Mouse (Mus musculus): ENCODE measurements at regions not wholly inside any gene's neighbourhood (a gene's known extent, or its start where the extent isn't known, plus 50 kb on each side); places are given as distances from the start of the nearest gene placed in this dataset.
"Not testable (repeated sequence)": the region's sequence is repeated elsewhere in the genome, so short reads cannot be mapped to it uniquely, and the experiment has no call there.

GRCm38 (mm10) chr5:129281406-129281805, 184.9 kb downstream of the Adgrd1 start:
- Histone ChIP-seq H3K4me3 (ENCODE audit: low read depth, low read length) (no peak overlapping the region), H3K9me3 (ENCODE audit: low read length) (no peaks in the 10 kb centered on the region), H3K9ac (replicated peaks; ENCODE audit: low read depth) (no peak overlapping the region), H3K27me3 (replicated peaks; ENCODE audit: insufficient read depth, low read length) (no peaks in the 10 kb centered on the region), H3K27ac (ENCODE audit: low read length) (no peak overlapping the region), H3K36me3 (ENCODE audit: insufficient read depth, low read length) (no peaks in the 10 kb centered on the region), H3K4me2 (replicated peaks; ENCODE audit: low read depth, low read length) (no peak overlapping the region), H3K4me1 (ENCODE audit: insufficient read depth, low read depth, low read length) (no peaks in the 10 kb centered on the region)
- WGBS = 13% methylated on average over 2 of the region's 2 CpGs
- DNase-seq (ENCODE audit: low spot score) = no peak
- TF ChIP-seq CTCF (IDR thresholded peaks at IDR 0.05) (no peak), EP300 (IDR thresholded peaks at IDR 0.05) (no peak)
- no peak for ATAC-seq

GRCm38 (mm10) chr5:129282133-129282532, 185.6 kb downstream of the Adgrd1 start:
- WGBS = 6% methylated on average over 8 of the region's 8 CpGs
- DNase-seq (ENCODE audit: low spot score) = no peak
- TF ChIP-seq EP300 (IDR thresholded peaks at IDR 0.05) = no peak
- TF ChIP-seq CTCF (IDR thresholded peaks at IDR 0.05) = no peak

GRCm38 (mm10) chr5:129282826-129283225, 186.3 kb downstream of the Adgrd1 start:
- H3K4me3 ChIP-seq (ENCODE audit: low read depth, low read length) = no peak overlapping the region
- ATAC-seq = no peak
- no peak for DNase-seq (ENCODE audit: low spot score)
- no peak overlapping the region for H3K4me2 ChIP-seq (replicated peaks; ENCODE audit: low read depth, low read length)
- 17% methylated on average over 5 of the region's 5 CpGs for WGBS
- TF ChIP-seq EP300 (IDR thresholded peaks at IDR 0.05) (no peak), CTCF (IDR thresholded peaks at IDR 0.05) (no peak)
- H3K27me3 ChIP-seq (replicated peaks; ENCODE audit: insufficient read depth, low read length) = no peaks in the 10 kb centered on the region
- no peaks in the 10 kb centered on the region for H3K4me1 ChIP-seq (ENCODE audit: insufficient read depth, low read depth, low read length)
- no peaks in the 10 kb centered on the region for H3K36me3 ChIP-seq (ENCODE audit: insufficient read depth, low read length)
- H3K27ac ChIP-seq (ENCODE audit: low read length) = no peak overlapping the region
- no peak overlapping the region for H3K9ac ChIP-seq (replicated peaks; ENCODE audit: low read depth)
- no peaks in the 10 kb centered on the region for H3K9me3 ChIP-seq (ENCODE audit: low read length)

More at GRCm38 (mm10) chr5:129282133-129282532, 185.6 kb downstream of the Adgrd1 start:
- ATAC-seq = no peak
- no peak overlapping the region for H3K4me3 ChIP-seq (ENCODE audit: low read depth, low read length)
- H3K27me3 ChIP-seq (replicated peaks; ENCODE audit: insufficient read depth, low read length) = no peaks in the 10 kb centered on the region
- no peaks in the 10 kb centered on the region for H3K36me3 ChIP-seq (ENCODE audit: insufficient read depth, low read length)
- H3K4me2 ChIP-seq (replicated peaks; ENCODE audit: low read depth, low read length) = no peak overlapping the region
- H3K9ac ChIP-seq (replicated peaks; ENCODE audit: low read depth) = no peak overlapping the region
- no peaks in the 10 kb centered on the region for H3K4me1 ChIP-seq (ENCODE audit: insufficient read depth, low read depth, low read length)
- H3K27ac ChIP-seq (ENCODE audit: low read length) = no peak overlapping the region
- no peaks in the 10 kb centered on the region for H3K9me3 ChIP-seq (ENCODE audit: low read length)

- Histone ChIP-seq H3K4me3 (ENCODE audit: low read depth, low read length) (no peak overlapping the region), H3K27ac (ENCODE audit: low read length) (no peak overlapping the region), H3K36me3 (ENCODE audit: insufficient read depth, low read length) (no peaks in the 10 kb centered on the region), H3K4me2 (replicated peaks; ENCODE audit: low read depth, low read length) (no peak overlapping the region), H3K4me1 (ENCODE audit: insufficient read depth, low read depth, low read length) (no peaks in the 10 kb centered on the region), H3K9ac (replicated peaks; ENCODE audit: low read depth) (no peak overlapping the region), H3K9me3 (ENCODE audit: low read length) (no peaks in the 10 kb centered on the region), H3K27me3 (replicated peaks; ENCODE audit: insufficient read depth, low read length) (no peaks in the 10 kb centered on the region)
- ATAC-seq (no peak), DNase-seq (ENCODE audit: low spot score) (peak; percentile 38)
- 9% methylated on average over 8 of the region's 8 CpGs for WGBS
- TF ChIP-seq EP300 (IDR thresholded peaks at IDR 0.05) = no peak
- no peak for TF ChIP-seq CTCF (IDR thresholded peaks at IDR 0.05)
Observed at GRCm38 (mm10) chr5:129287481-129287880, 190.9 kb downstream of the Adgrd1 start.

- not testable (repeated sequence) for H3K4me1 ChIP-seq (ENCODE audit: insufficient read depth, low read depth, low read length); H3K4me3 ChIP-seq (ENCODE audit: low read depth, low read length); H3K36me3 ChIP-seq (ENCODE audit: insufficient read depth, low read length); H3K4me2 ChIP-seq (replicated peaks; ENCODE audit: low read depth, low read length); H3K9me3 ChIP-seq (ENCODE audit: low read length); H3K27ac ChIP-seq (ENCODE audit: low read length); ATAC-seq; DNase-seq (ENCODE audit: low spot score); H3K27me3 ChIP-seq (replicated peaks; ENCODE audit: insufficient read depth, low read length); H3K9ac ChIP-seq (replicated peaks; ENCODE audit: low read depth)
- 56% methylated on average over 10 of the region's 10 CpGs for WGBS
Observed at GRCm38 (mm10) chr5:129292821-129293220, 196.3 kb downstream of the Adgrd1 start.

- not testable (repeated sequence) for H3K36me3 ChIP-seq (ENCODE audit: insufficient read depth, low read length); H3K27ac ChIP-seq (ENCODE audit: low read length); H3K4me2 ChIP-seq (replicated peaks; ENCODE audit: low read depth, low read length); DNase-seq (ENCODE audit: low spot score); H3K4me3 ChIP-seq (ENCODE audit: low read depth, low read length); H3K9ac ChIP-seq (replicated peaks; ENCODE audit: low read depth); ATAC-seq; H3K4me1 ChIP-seq (ENCODE audit: insufficient read depth, low read depth, low read length); H3K9me3 ChIP-seq (ENCODE audit: low read length); H3K27me3 ChIP-seq (replicated peaks; ENCODE audit: insufficient read depth, low read length)
- WGBS = 47% methylated on average over 8 of the region's 8 CpGs
Observed at GRCm38 (mm10) chr5:129294861-129295542, 198.5 kb downstream of the Adgrd1 start.

Measured in lung, postnatal 0 days (tissue).